Mouse (Mus musculus) midbrain, embryonic 10.5 days (tissue): ENCODE data around the gene Gli2. TPM values are rescaled to one million over a fixed set of nuclear protein-coding genes. Genes with fewer than 3 reads are reported as not detected.
A peak's percentile ranks its signal among the peaks of the same experiment; 100 is the strongest.

Experiments
- DNase-seq: peaks from one replicate; pipeline ENCODE4 v3.0.0-alpha.2; 2017; ENCODE audit warnings: low spot score
- H3K27ac ChIP-seq: fragments of 300-500 bp; sonication (generic); replicated peaks from 2 replicates; pipeline ENCODE4 v1.5.1; 2016; ENCODE audit warnings: mild to moderate bottlenecking
- H3K27me3 ChIP-seq: fragments of 300-500 bp; sonication (generic); 2 replicates; pipeline ENCODE4 v1.6.1; 2016; ENCODE audit warnings: low read depth, mild to moderate bottlenecking; ENCODE audit not compliant: poor library complexity, severe bottlenecking
- H3K36me3 ChIP-seq: fragments of 300-500 bp; sonication (generic); 2 replicates; pipeline ENCODE4 v1.6.1; 2016; ENCODE audit warnings: mild to moderate bottlenecking, moderate library complexity
- H3K4me1 ChIP-seq: fragments of 300-500 bp; sonication (generic); 2 replicates; pipeline ENCODE4 v1.6.1; 2016
- H3K4me3 ChIP-seq: fragments of 300-500 bp; sonication (generic); 2 replicates; pipeline ENCODE4 v1.5.1; 2016; ENCODE audit warnings: mild to moderate bottlenecking, moderate library complexity
- H3K9me3 ChIP-seq: fragments of 300-500 bp; sonication (generic); replicated peaks from 2 replicates; pipeline ENCODE4 v1.6.1; 2016; ENCODE audit warnings: mild to moderate bottlenecking
- WGBS: fragments of 180-500 bp; shearing (Covaris S2); methylation state at CpG from one replicate; pipeline ENCODE4 v1.1.7; 2016; 5-methylcytosine and 5-hydroxymethylcytosine counted together
- polyA plus RNA-seq: library from polyadenylated mRNA; unstranded; fragments of >200 nt; fragmentation: Nextera tagmentation; extraction: Ambion mirVana; gene quantifications from 2 replicates; pipeline ENCODE4 v1.2.1, GENCODE M21; 2016

Gli2 gene
- polyA plus RNA-seq, 1 experiment from 2014 or later = 8.9 TPM

GRCm38 (mm10) chr1:118913414-118914385, 139.7 kb downstream of the Gli2 start:
- Histone ChIP-seq H3K9me3 (no peaks in the 10 kb centered on the region), H3K4me3 (no peak overlapping the region), H3K27me3 (peaks cover 87% of the 10 kb centered on the region), H3K36me3 (no peaks in the 10 kb centered on the region), H3K4me1 (peaks cover 87% of the 10 kb centered on the region), H3K27ac (peak overlapping the region; percentile 78)
- 38% methylated on average over 17 of the region's 17 CpGs for WGBS
- peak; percentile 37 for DNase-seq

DNA sequence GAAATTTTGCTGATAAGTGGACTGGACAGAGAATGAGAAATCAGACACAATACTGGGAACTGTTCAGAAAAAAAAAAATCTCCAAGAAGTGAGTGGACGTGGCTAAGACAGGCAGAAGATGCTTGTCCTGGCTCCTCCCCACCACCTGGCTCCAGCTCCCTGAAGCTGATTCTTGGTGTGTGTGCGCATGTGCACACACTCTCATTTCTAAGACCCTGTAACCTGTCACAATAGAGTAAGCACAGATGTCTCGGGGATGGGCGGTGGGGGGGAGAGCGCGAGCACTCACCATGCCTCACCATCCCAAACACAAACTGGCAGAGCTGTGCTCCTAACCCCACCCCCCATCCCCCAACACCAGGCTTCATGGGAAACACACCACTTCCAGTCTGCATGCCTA, 140.5 kb downstream of the Gli2 start:
- Histone ChIP-seq H3K4me3 (no peak overlapping the region), H3K9me3 (no peaks in the 10 kb centered on the region), H3K36me3 (no peaks in the 10 kb centered on the region), H3K27ac (peak overlapping the region; percentile 78), H3K27me3 (peaks cover 87% of the 10 kb centered on the region), H3K4me1 (peaks cover 88% of the 10 kb centered on the region)
- 30% methylated on average over 6 of the region's 6 CpGs for WGBS
- DNase-seq = peak; percentile 40

GRCm38 (mm10) chr1:118911427-118911727, 142.0 kb downstream of the Gli2 start:
- Histone ChIP-seq H3K4me1 (peaks cover 74% of the 10 kb centered on the region), H3K27me3 (peaks cover 87% of the 10 kb centered on the region), H3K9me3 (no peaks in the 10 kb centered on the region), H3K27ac (peak overlapping the region; percentile 78), H3K4me3 (0 out of 2 replicates have a peak overlapping the region, but pooled peaks have one; percentile 28), H3K36me3 (no peaks in the 10 kb centered on the region)
- no peak for DNase-seq
- 18% methylated on average over 3 of the region's 3 CpGs for WGBS

GRCm38 (mm10) chr1:118910693-118911426, 142.6 kb downstream of the Gli2 start:
- peaks cover 87% of the 10 kb centered on the region for H3K27me3 ChIP-seq
- H3K27ac ChIP-seq = peak overlapping the region; percentile 78
- peak overlapping the region; percentile 28 for H3K4me3 ChIP-seq
- no peaks in the 10 kb centered on the region for H3K36me3 ChIP-seq
- H3K9me3 ChIP-seq = no peaks in the 10 kb centered on the region
- H3K4me1 ChIP-seq = peaks cover 70% of the 10 kb centered on the region
- WGBS = 6% methylated on average over 13 of the region's 13 CpGs
- peak; percentile 72 for DNase-seq

- DNase-seq = no peak
- H3K4me3 ChIP-seq = no peak overlapping the region
- 92% methylated on average over 3 of the region's 3 CpGs for WGBS
- 0 out of 2 replicates have a peak overlapping the region, but pooled peaks have one; percentile 64 for H3K27ac ChIP-seq
- peaks cover 85% of the 10 kb centered on the region for H3K27me3 ChIP-seq
- H3K9me3 ChIP-seq = no peaks in the 10 kb centered on the region
- peaks cover 75% of the 10 kb centered on the region for H3K4me1 ChIP-seq
- H3K36me3 ChIP-seq = no peaks in the 10 kb centered on the region
These were observed 144.4 kb downstream of the Gli2 start for GRCm38 (mm10) chr1:118909051-118909450.

GRCm38 (mm10) chr1:118907574-118907973, 145.8 kb downstream of the Gli2 start:
- 92% methylated on average over 9 of the region's 9 CpGs for WGBS
- H3K4me1 ChIP-seq = peaks cover 63% of the 10 kb centered on the region
- H3K27ac ChIP-seq = no peak overlapping the region
- H3K9me3 ChIP-seq = no peaks in the 10 kb centered on the region
- no peak overlapping the region for H3K4me3 ChIP-seq
- peaks cover 2% of the 10 kb centered on the region; the same call in 1 of the 2 replicates for H3K36me3 ChIP-seq
- no peak for DNase-seq
- H3K27me3 ChIP-seq = peaks cover 92% of the 10 kb centered on the region

DNA sequence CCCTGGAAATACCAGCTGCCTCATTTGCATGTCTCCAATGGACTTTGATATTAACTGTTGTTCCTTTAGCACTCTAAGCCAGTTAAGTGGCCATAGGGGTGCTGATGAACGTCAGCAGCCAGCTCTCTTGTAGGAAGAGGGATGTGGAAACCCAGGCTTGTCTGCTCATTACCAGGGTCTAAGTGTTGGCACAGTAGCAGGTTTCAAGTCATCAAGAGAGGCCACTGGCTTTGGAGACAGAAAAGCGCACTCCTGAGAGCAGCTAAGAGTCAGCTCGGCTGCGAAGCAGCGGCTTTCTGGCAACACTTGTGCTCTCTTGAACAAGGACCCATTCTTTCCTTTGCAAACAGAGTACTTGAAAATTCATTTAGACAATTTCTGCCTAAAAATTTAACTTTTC, 148.1 kb downstream of the Gli2 start:
- 75% methylated on average over 5 of the region's 5 CpGs for WGBS
- DNase-seq = no peak
- Histone ChIP-seq H3K9me3 (no peaks in the 10 kb centered on the region), H3K27me3 (peaks cover 80% of the 10 kb centered on the region), H3K4me3 (no peak overlapping the region), H3K27ac (0 out of 2 replicates have a peak overlapping the region, but pooled peaks have one; percentile 19), H3K4me1 (peaks cover 54% of the 10 kb centered on the region), H3K36me3 (peaks cover 2% of the 10 kb centered on the region; the same call in 1 of the 2 replicates)

GRCm38 (mm10) chr1:118904909-118905308, 148.5 kb downstream of the Gli2 start:
- DNase-seq = no peak
- Histone ChIP-seq H3K9me3 (no peaks in the 10 kb centered on the region), H3K27ac (0 out of 2 replicates have a peak overlapping the region, but pooled peaks have one; percentile 19), H3K27me3 (peaks cover 76% of the 10 kb centered on the region), H3K36me3 (peaks cover 2% of the 10 kb centered on the region; the same call in 1 of the 2 replicates), H3K4me1 (peaks cover 49% of the 10 kb centered on the region), H3K4me3 (no peak overlapping the region)
- 68% methylated on average over 9 of the region's 9 CpGs for WGBS

DNA sequence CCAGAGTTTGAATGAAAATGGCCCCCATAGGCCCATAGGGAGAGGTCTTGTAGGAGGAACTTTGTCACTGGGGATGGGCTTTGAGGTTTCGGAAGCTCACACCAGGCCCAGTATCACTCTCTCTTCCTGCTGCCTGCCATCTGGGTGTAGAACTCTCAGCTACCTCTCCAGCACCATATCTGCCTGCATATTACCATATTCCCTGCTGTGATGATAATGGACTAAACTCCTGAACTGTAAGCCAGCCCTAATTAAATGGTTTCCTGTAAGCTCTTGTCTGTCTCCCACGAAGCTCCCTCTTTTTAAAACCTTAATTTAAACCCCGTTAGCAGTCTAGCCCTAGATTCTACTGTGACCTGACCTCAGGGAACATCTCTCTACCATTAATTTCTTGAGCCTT, 149.0 kb downstream of the Gli2 start:
- Histone ChIP-seq H3K36me3 (peaks cover 2% of the 10 kb centered on the region; the same call in 1 of the 2 replicates), H3K27ac (no peak overlapping the region), H3K9me3 (no peaks in the 10 kb centered on the region), H3K4me3 (no peak overlapping the region), H3K4me1 (peaks cover 45% of the 10 kb centered on the region), H3K27me3 (peaks cover 71% of the 10 kb centered on the region)
- no peak for DNase-seq
- WGBS = 70% methylated on average over 3 of the region's 3 CpGs

DNA sequence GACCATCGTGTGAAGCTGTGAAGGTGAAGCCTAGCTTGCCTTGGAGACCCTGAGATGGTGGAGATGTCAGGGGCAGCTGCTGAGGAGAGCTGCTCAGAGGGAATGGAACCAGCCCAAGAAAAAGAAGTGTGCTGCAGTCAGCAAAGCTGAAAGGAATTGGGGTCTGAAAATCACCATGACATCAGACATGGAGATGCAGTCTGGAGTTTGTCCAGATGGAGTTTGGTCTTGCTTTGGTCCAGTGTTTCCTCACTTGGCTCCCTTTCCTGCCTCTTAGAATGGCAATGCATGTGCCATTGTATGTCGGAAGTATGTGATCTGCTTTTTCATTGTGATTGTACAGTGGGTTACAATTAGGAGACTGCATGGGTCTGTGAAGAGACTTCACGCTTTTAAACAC, 149.7 kb downstream of the Gli2 start:
- 93% methylated on average over 3 of the region's 3 CpGs for WGBS
- no peak overlapping the region for H3K27ac ChIP-seq
- no peak overlapping the region for H3K4me3 ChIP-seq
- H3K27me3 ChIP-seq = peaks cover 64% of the 10 kb centered on the region
- no peaks in the 10 kb centered on the region for H3K9me3 ChIP-seq
- DNase-seq = no peak
- peaks cover 38% of the 10 kb centered on the region for H3K4me1 ChIP-seq
- H3K36me3 ChIP-seq = peaks cover 2% of the 10 kb centered on the region; the same call in 1 of the 2 replicates

DNA sequence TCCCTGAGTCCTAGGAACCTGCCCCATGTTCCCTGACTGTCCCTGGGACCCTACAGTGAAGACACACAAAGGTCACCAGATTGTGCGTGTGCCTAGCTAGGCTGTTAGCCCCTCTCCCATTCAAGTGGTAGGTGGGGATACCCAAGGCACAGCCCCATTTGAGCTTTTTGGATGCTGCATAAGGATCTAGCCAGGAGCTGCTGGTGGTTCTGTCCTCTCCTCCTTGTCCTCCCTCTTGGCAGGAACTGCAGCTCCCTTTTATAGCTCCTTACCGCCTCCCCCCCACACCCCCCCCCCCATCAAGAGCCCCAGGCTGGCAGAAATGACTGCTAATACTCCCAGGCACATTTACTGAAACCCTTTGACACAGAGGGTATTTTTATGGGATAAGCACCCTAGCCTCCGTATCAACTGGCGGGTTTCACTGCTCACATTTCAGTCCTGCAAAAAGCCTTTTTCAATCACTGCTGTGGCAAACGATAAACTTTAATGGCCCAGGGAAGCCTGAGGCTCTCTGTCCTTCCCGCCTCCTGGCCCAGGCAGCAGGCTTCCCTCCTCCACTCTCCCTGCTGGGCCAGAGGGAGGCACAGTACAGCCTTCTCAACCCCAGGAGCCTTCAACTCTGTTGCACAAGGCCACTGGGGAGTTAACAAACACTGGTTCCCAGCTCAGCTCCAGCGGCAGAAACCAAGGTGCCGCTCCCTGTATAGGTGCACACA, 151.4 kb downstream of the Gli2 start:
- Histone ChIP-seq H3K27ac (peak overlapping the region; percentile 50; the same call in 1 of the 2 replicates), H3K9me3 (no peaks in the 10 kb centered on the region), H3K36me3 (peaks cover 2% of the 10 kb centered on the region; the same call in 1 of the 2 replicates), H3K4me3 (no peak overlapping the region), H3K4me1 (peaks cover 34% of the 10 kb centered on the region), H3K27me3 (peaks cover 47% of the 10 kb centered on the region)
- WGBS = 42% methylated on average over 8 of the region's 8 CpGs
- DNase-seq = no peak

DNA sequence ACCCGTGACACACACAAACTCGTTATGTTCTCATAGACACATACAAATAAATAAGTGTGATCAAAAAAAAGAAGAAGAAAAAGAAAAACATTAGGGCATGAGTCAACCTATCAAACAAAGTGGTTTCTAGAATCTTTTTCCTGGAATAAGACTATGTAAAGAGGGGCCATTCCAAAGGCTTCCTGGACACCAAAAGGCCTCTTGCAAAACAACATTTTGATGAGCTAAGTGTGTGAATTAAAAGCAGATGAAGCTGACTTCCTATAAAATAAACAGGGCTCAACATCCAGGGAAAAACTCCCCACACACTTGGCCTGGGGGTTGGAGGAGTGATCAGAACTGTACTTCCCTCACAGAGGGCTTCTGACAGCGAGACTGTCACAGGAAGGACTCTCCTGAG, 155.1 kb downstream of the Gli2 start:
- H3K9me3 ChIP-seq = no peaks in the 10 kb centered on the region
- 83% methylated on average over 3 of the region's 3 CpGs for WGBS
- H3K27ac ChIP-seq = no peak overlapping the region
- H3K27me3 ChIP-seq = peaks cover 20% of the 10 kb centered on the region
- H3K4me3 ChIP-seq = no peak overlapping the region
- peaks cover 18% of the 10 kb centered on the region for H3K4me1 ChIP-seq
- peaks cover 1% of the 10 kb centered on the region; the same call in 1 of the 2 replicates for H3K36me3 ChIP-seq
- no peak for DNase-seq
